Mouse (Mus musculus) hindbrain, embryonic 14.5 days (tissue): ENCODE measurements around the gene Slc39a1. TPM values are rescaled to one million over a fixed set of nuclear protein-coding genes. Genes with fewer than 3 reads are reported as not detected.
"Not testable (repeated sequence)": the region's sequence is repeated elsewhere in the genome, so short reads cannot be mapped to it uniquely, and the experiment has no call there.

Experiments used
- ATAC-seq: fragments of 200-750 bp; cut with Nextera tagmentation; 2 replicates; pipeline ENCODE4 v1.8.0; 2017; ENCODE audit warnings: moderate number of reproducible peaks, mild to moderate bottlenecking, moderate TSS enrichment, moderate library complexity; ENCODE audit not compliant: low FRiP score
- DNase-seq: peaks from one replicate; pipeline ENCODE4 v3.0.0-alpha.2; 2015; ENCODE audit warnings: low spot score
- H3K27ac ChIP-seq: fragments of 300-500 bp; sonication (generic); 2 replicates; pipeline ENCODE4 v1.5.1; 2014; ENCODE audit warnings: mild to moderate bottlenecking, moderate library complexity
- H3K27me3 ChIP-seq: fragments of 300-500 bp; sonication (generic); 2 replicates; pipeline ENCODE4 v1.6.1; 2014; ENCODE audit warnings: mild to moderate bottlenecking, low read length, mixed read lengths; ENCODE audit not compliant: control insufficient read depth, insufficient read depth
- H3K36me3 ChIP-seq: fragments of 300-500 bp; sonication (generic); replicated peaks from 2 replicates; pipeline ENCODE4 v1.6.1; 2014; ENCODE audit not compliant: control insufficient read depth, insufficient read depth
- H3K4me1 ChIP-seq: fragments of 300-500 bp; sonication (generic); replicated peaks from 2 replicates; pipeline ENCODE4 v1.6.1; 2014; ENCODE audit warnings: antibody characterized with exemption, low read length, mixed read lengths; ENCODE audit not compliant: control insufficient read depth, insufficient read depth
- H3K4me2 ChIP-seq: fragments of 300-500 bp; sonication (generic); replicated peaks from 2 replicates; pipeline ENCODE4 v1.6.1; 2014; ENCODE audit warnings: mild to moderate bottlenecking, moderate library complexity
- H3K4me3 ChIP-seq: fragments of 300-500 bp; sonication (generic); replicated peaks from 2 replicates; pipeline ENCODE4 v1.5.1; 2014; ENCODE audit warnings: mild to moderate bottlenecking, low read length
- H3K9ac ChIP-seq: fragments of 300-500 bp; sonication (generic); 2 replicates; pipeline ENCODE4 v1.6.1; 2014
- H3K9me3 ChIP-seq: fragments of 300-500 bp; sonication (generic); 2 replicates; pipeline ENCODE4 v1.6.1; 2016; ENCODE audit warnings: low read length; ENCODE audit not compliant: control insufficient read depth
- WGBS: fragments of 180-500 bp; shearing (Covaris S2); extraction: QIAGEN DNeasy Blood & Tissue Kit; methylation state at CpG from one replicate; pipeline ENCODE4 v1.1.7; 2014; 5-methylcytosine and 5-hydroxymethylcytosine counted together
- polyA plus RNA-seq: library from polyadenylated mRNA; unstranded; fragments of >200 nt; fragmentation: Nextera tagmentation; extraction: Ambion mirVana; gene quantifications from 2 replicates; pipeline ENCODE4 v1.2.1, GENCODE M21; 2014

Gene Slc39a1
- polyA plus RNA-seq, 1 experiment from 2014 or later: 48.0 TPM

DNA sequence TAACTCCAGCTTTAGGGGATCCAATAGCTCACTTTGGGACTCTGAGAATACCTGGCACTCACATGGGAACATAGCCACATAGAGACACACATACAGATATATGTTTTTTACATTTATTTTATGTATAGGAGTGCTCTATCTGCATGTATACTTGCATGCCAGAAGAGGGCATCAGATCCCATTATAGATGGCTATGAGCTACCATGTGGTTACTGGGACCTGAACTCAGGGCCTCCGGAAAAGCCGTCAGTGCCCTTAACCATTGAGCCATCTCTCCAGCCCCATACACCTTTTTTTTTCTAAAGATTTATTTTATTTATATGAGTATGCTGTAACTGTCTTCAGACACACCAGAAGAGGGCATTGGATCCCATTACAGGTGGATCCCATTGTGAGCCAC lies 36.2 kb downstream of the Slc39a1 start:
- ATAC-seq: no peak
- no peak overlapping the region for H3K4me2 ChIP-seq
- H3K27me3 ChIP-seq: no peaks in the 10 kb centered on the region
- no peaks in the 10 kb centered on the region for H3K4me1 ChIP-seq
- no peak overlapping the region for H3K9ac ChIP-seq
- H3K27ac ChIP-seq: no peak overlapping the region
- no peak for DNase-seq
- H3K9me3 ChIP-seq: no peaks in the 10 kb centered on the region
- H3K36me3 ChIP-seq: peaks cover 22% of the 10 kb centered on the region
- WGBS: 96% methylated on average over 2 of the region's 2 CpGs
- no peak overlapping the region for H3K4me3 ChIP-seq

DNA sequence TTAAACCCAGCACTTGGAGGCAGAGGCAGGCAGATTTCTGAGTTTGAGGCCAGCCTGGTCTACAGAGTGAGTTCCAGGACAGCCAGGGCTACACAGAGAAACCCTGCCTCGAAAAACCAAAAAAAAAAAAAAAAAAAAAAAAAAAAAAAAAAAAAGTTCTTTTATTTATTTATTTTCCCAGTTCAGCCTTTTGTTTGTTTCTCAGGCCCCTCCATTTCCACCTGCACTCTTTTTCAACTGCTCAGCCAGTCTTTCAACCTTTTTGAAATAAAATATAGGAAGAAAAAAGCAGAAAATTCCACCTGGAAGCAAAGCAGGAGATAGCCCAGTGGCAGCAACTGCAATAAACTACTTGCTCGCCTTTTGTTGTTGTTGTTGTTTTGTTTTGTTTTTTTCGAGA lies 41.4 kb downstream of the Slc39a1 start:
- ATAC-seq, H3K9ac ChIP-seq, H3K4me2 ChIP-seq, H3K27me3 ChIP-seq, H3K9me3 ChIP-seq, H3K36me3 ChIP-seq, H3K27ac ChIP-seq, H3K4me3 ChIP-seq, DNase-seq: not testable (repeated sequence)
- peaks cover 10% of the 10 kb centered on the region for H3K4me1 ChIP-seq
- WGBS: 63% methylated on average over 2 of the region's 3 CpGs

DNA sequence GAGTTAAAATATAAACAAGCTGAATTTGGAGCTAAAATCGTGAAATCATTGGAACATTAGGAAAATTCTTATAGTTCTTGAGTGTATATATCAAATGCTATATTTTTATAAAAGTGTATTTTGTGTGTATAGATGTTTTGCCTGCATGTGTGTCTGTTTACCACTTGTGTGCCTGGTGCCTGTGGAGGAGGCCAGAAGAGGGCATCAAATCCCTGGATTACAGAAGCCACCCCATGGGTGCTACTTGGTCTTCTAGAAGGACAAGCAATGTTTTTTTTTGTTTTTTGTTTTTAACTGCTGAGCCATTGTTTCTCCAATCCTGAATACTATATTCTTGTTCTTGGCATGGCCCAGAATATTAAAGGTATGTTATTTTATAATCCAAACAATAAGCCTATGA lies 42.6 kb downstream of the Slc39a1 start:
- 92% methylated on average over 1 of the region's 1 CpGs for WGBS
- no peak for ATAC-seq

DNA sequence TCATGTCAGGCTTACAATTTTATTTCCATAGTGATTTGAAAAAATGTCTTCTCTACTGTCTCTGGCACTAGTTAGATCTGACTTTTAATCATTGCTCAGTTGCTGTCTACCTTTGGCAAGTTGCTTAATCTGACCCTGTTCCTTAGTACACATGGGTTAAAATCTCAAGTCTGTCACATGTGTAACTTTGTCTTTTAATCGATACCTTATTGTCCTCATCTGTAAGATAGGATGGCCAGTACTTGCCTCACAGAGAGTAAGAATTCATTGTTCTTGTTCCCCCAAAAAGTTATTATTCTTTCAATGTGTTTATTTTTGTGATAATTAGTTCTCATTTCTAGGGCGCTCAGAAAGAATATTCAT lies 44.0 kb downstream of the Slc39a1 start:
- Histone ChIP-seq H3K9ac (peak overlapping the region; percentile 92), H3K4me3 (peak overlapping the region; percentile 76), H3K4me1 (peaks cover 22% of the 10 kb centered on the region), H3K27me3 (no peaks in the 10 kb centered on the region), H3K4me2 (peak overlapping the region; percentile 74), H3K36me3 (no peaks in the 10 kb centered on the region), H3K9me3 (no peaks in the 10 kb centered on the region), H3K27ac (peak overlapping the region; percentile 97)
- WGBS: 46% methylated on average over 2 of the region's 2 CpGs
- no peak for DNase-seq
- no peak for ATAC-seq

More for the DNA sequence above, 42.6 kb downstream of the Slc39a1 start:
- H3K4me2 ChIP-seq: no peak overlapping the region
- no peak overlapping the region for H3K9ac ChIP-seq
- H3K36me3 ChIP-seq: no peaks in the 10 kb centered on the region
- no peaks in the 10 kb centered on the region for H3K27me3 ChIP-seq
- no peaks in the 10 kb centered on the region for H3K9me3 ChIP-seq
- DNase-seq: no peak
- H3K27ac ChIP-seq: no peak overlapping the region
- peaks cover 22% of the 10 kb centered on the region for H3K4me1 ChIP-seq
- no peak overlapping the region for H3K4me3 ChIP-seq

DNA sequence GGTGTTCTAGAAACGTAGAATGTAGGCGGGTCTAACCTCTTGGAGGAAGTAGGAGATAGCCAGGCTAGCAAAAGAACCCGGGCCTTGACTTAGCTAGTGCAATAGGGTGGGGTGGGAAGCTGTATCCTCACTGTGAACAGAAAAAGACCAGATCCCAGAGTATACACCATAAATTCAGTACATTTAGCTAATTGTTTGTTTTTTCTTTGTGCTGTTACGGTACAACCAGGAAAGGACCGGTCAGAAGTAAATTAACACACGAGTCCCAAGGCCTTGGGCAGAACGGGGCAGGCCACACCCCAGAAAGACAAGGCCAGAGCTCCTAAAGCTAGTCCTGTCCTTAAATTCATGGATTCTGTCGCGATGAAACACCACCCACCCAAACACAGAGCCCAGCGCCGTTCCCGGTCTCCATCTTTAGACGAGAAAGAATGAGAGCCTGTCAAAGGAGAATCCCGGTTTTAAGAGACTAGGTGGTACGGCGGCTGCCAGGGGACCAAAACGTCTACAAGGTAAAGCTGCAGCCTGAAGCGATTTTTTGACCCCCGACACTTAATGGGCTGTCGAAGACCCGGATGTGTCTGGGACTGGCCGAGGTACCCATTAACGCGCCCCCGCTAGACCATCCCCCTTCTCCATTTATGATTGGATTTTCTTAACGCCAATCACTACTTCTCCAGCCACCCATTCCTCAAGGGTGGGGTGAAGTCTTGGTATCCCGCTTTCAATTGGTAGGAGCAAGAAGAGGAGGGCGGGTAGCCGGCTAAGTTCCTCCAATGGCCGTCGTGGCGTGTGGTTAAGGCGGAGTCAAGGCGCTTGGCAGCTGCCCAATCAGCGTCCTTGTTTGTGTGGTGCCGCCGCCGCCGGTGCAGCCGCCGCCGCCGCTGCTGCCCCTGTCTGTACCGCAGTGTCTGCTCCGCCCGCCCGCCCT lies 44.6 kb downstream of the Slc39a1 start, which contains the start of gene Gatad2b:
Gene Gatad2b, plus strand, starts transcription at position 834 of the 931 bp plus-strand sequence.
- no peaks in the 10 kb centered on the region for H3K27me3 ChIP-seq
- H3K9me3 ChIP-seq: no peaks in the 10 kb centered on the region
- WGBS: under 1% methylated on average over 42 of the region's 47 CpGs
- peak within 1 kb of the TSS; percentile 76 for H3K4me3 ChIP-seq
- H3K9ac ChIP-seq: peak within 1 kb of the TSS; percentile 92
- peaks cover 22% of the 10 kb centered on the region for H3K4me1 ChIP-seq
- H3K36me3 ChIP-seq: no peaks in the 10 kb centered on the region
- peak; percentile 100 for DNase-seq
- peak within 1 kb of the TSS; percentile 97 for H3K27ac ChIP-seq
- peak; percentile 99 for ATAC-seq
- peak within 1 kb of the TSS; percentile 74 for H3K4me2 ChIP-seq

DNA sequence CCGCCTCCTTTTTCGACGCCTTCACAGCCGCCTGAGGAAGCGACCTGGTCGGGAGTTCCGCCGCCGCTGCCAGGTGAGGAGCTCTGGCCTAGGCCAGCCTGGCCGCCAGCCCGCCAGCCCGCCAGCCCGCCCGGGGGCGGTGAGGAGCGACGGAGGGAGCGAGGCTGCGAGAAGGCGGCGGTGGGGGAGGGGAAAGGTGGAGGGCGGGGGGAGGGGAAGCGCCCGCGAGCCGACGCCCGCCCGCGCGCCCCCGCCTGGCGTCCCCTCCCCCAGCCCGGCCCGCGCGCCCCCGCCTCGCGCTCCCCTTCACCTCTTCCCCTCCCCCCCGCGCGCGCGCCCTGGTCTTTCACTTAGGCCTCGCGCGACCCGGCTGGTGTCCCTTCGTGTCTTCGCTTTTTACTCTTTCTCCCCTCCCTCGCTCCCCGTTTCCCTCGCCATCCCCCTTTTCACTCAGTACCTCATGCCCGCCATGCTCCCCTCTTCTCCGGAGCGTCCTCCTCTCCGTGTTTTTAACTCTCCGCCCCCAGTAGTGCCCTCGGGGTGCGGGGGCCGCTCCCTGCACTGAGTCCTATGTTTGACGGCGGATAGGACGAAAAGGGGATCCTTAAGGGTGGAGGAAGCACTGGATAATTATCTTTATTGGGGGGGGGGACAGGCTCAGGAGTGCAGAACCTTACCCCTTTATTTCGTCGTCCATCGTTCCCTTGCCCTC lies 45.5 kb downstream of the Slc39a1 start:
- H3K9me3 ChIP-seq: no peaks in the 10 kb centered on the region
- H3K4me2 ChIP-seq: peak overlapping the region; percentile 68
- peaks cover 22% of the 10 kb centered on the region for H3K4me1 ChIP-seq
- H3K27ac ChIP-seq: peak overlapping the region; percentile 94
- DNase-seq (peak; percentile 68), ATAC-seq (peak; percentile 26)
- WGBS: under 1% methylated on average over 30 of the region's 68 CpGs
- H3K36me3 ChIP-seq: no peaks in the 10 kb centered on the region; the same call in 1 of the 2 replicates
- H3K9ac ChIP-seq: peak overlapping the region; percentile 79
- H3K27me3 ChIP-seq: no peaks in the 10 kb centered on the region
- peak overlapping the region; percentile 76 for H3K4me3 ChIP-seq

DNA sequence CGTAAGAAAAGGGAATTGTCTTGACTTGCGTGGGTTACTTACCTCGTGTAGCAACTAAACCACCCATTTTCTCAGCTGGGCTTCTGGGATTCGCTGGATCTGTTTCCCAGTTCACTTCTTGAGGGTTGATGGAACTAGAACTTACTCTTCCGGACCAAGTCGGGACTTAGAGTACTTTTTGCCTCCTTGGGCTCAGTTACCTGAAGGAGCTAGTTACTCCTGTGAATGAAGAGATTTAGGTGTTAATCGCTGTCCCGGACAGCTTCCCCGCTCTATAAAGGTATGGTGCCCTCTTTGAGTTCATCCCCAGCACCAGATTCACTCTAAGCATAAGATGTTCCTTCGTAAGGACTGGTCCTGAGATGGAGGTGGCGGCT lies 46.1 kb downstream of the Slc39a1 start:
- 2% methylated on average over 11 of the region's 11 CpGs for WGBS
- peak overlapping the region; percentile 94 for H3K27ac ChIP-seq
- H3K9ac ChIP-seq: peak overlapping the region; percentile 79
- DNase-seq: no peak
- no peaks in the 10 kb centered on the region; the same call in 1 of the 2 replicates for H3K36me3 ChIP-seq
- H3K9me3 ChIP-seq: no peaks in the 10 kb centered on the region
- peak overlapping the region; percentile 68 for H3K4me2 ChIP-seq
- peaks cover 22% of the 10 kb centered on the region for H3K4me1 ChIP-seq
- peak overlapping the region; percentile 76 for H3K4me3 ChIP-seq
- ATAC-seq: no peak
- H3K27me3 ChIP-seq: no peaks in the 10 kb centered on the region

DNA sequence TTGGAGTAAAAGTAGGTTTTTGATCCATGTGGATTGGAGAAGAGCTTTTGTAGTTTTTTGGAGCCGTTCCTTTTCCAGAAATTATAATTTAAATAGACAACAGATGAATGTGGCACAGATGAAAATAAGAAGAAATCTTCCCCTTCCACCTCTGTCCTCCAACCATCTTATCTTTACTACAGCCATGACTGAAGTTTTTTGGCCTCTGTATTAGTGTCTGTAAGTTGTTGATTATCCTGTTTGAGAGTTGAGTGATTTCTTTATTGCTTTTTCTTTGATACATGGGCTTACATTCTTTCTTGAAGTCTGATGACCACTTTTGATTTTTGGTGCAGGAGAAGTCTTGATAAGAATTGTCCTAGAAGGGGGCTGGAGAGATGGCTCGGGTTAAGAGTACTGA lies 46.7 kb downstream of the Slc39a1 start:
- H3K36me3 ChIP-seq: no peaks in the 10 kb centered on the region; the same call in 1 of the 2 replicates
- H3K27me3 ChIP-seq: no peaks in the 10 kb centered on the region
- H3K27ac ChIP-seq: no peak overlapping the region
- peaks cover 22% of the 10 kb centered on the region for H3K4me1 ChIP-seq
- peak overlapping the region; percentile 68 for H3K4me2 ChIP-seq
- no peak for ATAC-seq
- WGBS: 80% methylated on average over 2 of the region's 2 CpGs
- no peaks in the 10 kb centered on the region for H3K9me3 ChIP-seq
- DNase-seq: no peak
- H3K9ac ChIP-seq: peak overlapping the region; percentile 79
- H3K4me3 ChIP-seq: peak overlapping the region; percentile 76
